Mouse (Mus musculus): ENCODE measurements around the gene Ap1g2. TPM values are rescaled to one million over a fixed set of nuclear protein-coding genes. Genes with fewer than 3 reads are reported as not detected.

Gene Ap1g2
- polyA plus RNA-seq, 1 experiment from 2014 or later: 10.7 TPM

GRCm38 (mm10) chr14:55125711-55126110, 19.3 kb upstream of the Ap1g2 start:
- Histone ChIP-seq H3K36me3 (no peaks in the 10 kb centered on the region), H3K4me1 (replicated peaks) (peaks cover 10% of the 10 kb centered on the region; the same call in 1 of the 2 replicates), H3K27ac (no peak overlapping the region), H3K9me3 (no peaks in the 10 kb centered on the region), H3K4me2 (no peak overlapping the region), H3K4me3 (replicated peaks) (no peak overlapping the region), H3K9ac (replicated peaks) (no peak overlapping the region), H3K27me3 (no peaks in the 10 kb centered on the region; the same call in 1 of the 2 replicates)
- WGBS: 82% methylated on average over 5 of the region's 5 CpGs
- no peak for ATAC-seq (ENCODE audit: insufficient number of reproducible peaks, insufficient read depth, low FRiP score, low TSS enrichment, low read depth)

- no peak for ATAC-seq (ENCODE audit: insufficient number of reproducible peaks, insufficient read depth, low FRiP score, low TSS enrichment, low read depth)
- WGBS: 55% methylated on average over 8 of the region's 8 CpGs
- Histone ChIP-seq H3K9ac (replicated peaks) (no peak overlapping the region), H3K27ac (no peak overlapping the region), H3K9me3 (no peaks in the 10 kb centered on the region), H3K36me3 (no peaks in the 10 kb centered on the region), H3K4me1 (replicated peaks) (peaks cover 10% of the 10 kb centered on the region; the same call in 1 of the 2 replicates), H3K4me3 (replicated peaks) (no peak overlapping the region), H3K27me3 (peaks cover 7% of the 10 kb centered on the region), H3K4me2 (peak overlapping the region; percentile 36)
These were observed 16.0 kb upstream of the Ap1g2 start for GRCm38 (mm10) chr14:55122359-55122758.

GRCm38 (mm10) chr14:55121947-55122346, 15.6 kb upstream of the Ap1g2 start:
- no peaks in the 10 kb centered on the region for H3K36me3 ChIP-seq
- H3K9ac ChIP-seq (replicated peaks): no peak overlapping the region
- peaks cover 11% of the 10 kb centered on the region for H3K27me3 ChIP-seq
- H3K4me2 ChIP-seq: peak overlapping the region; percentile 36
- 9% methylated on average over 5 of the region's 5 CpGs for WGBS
- no peak overlapping the region for H3K4me3 ChIP-seq (replicated peaks)
- no peak overlapping the region for H3K27ac ChIP-seq
- ATAC-seq (ENCODE audit: insufficient number of reproducible peaks, insufficient read depth, low FRiP score, low TSS enrichment, low read depth): peak; percentile 69; the same call in 1 of the 2 replicates
- peaks cover 11% of the 10 kb centered on the region; the same call in 1 of the 2 replicates for H3K4me1 ChIP-seq (replicated peaks)
- no peaks in the 10 kb centered on the region for H3K9me3 ChIP-seq

GRCm38 (mm10) chr14:55119421-55120134, 13.2 kb upstream of the Ap1g2 start:
- Histone ChIP-seq H3K9ac (replicated peaks) (no peak overlapping the region), H3K36me3 (no peaks in the 10 kb centered on the region), H3K4me1 (replicated peaks) (peaks cover 34% of the 10 kb centered on the region), H3K4me3 (replicated peaks) (no peak overlapping the region), H3K4me2 (no peak overlapping the region), H3K9me3 (no peaks in the 10 kb centered on the region), H3K27ac (no peak overlapping the region), H3K27me3 (peaks cover 35% of the 10 kb centered on the region)
- WGBS: 68% methylated on average over 4 of the region's 4 CpGs
- no peak for ATAC-seq (ENCODE audit: insufficient number of reproducible peaks, insufficient read depth, low FRiP score, low TSS enrichment, low read depth)

- WGBS: 79% methylated on average over 4 of the region's 4 CpGs
- no peak overlapping the region for H3K9ac ChIP-seq (replicated peaks)
These were observed 12.5 kb upstream of the Ap1g2 start for GRCm38 (mm10) chr14:55118852-55119251.

GRCm38 (mm10) chr14:55116425-55117200, 10.2 kb upstream of the Ap1g2 start, which contains the start of gene Jph4:
TSS of gene Jph4 (minus strand) at chr14:55116935.
- ATAC-seq (ENCODE audit: insufficient number of reproducible peaks, insufficient read depth, low FRiP score, low TSS enrichment, low read depth): no peak
- peak within 1 kb of the TSS; percentile 67 for H3K4me3 ChIP-seq (replicated peaks)
- peaks cover 34% of the 10 kb centered on the region for H3K4me1 ChIP-seq (replicated peaks)
- WGBS: 3% methylated on average over 21 of the region's 21 CpGs
- peak within 1 kb of the TSS; percentile 100 for H3K4me2 ChIP-seq
- no peak within 1 kb of the TSS for H3K27ac ChIP-seq
- H3K36me3 ChIP-seq: no peaks in the 10 kb centered on the region
- no peaks in the 10 kb centered on the region for H3K9me3 ChIP-seq
- peaks cover 63% of the 10 kb centered on the region for H3K27me3 ChIP-seq
- no peak within 1 kb of the TSS for H3K9ac ChIP-seq (replicated peaks)

More at GRCm38 (mm10) chr14:55118852-55119251, 12.5 kb upstream of the Ap1g2 start:
- ATAC-seq (ENCODE audit: insufficient number of reproducible peaks, insufficient read depth, low FRiP score, low TSS enrichment, low read depth): no peak
- Histone ChIP-seq H3K9me3 (no peaks in the 10 kb centered on the region), H3K27ac (no peak overlapping the region), H3K4me3 (replicated peaks) (no peak overlapping the region), H3K27me3 (peaks cover 42% of the 10 kb centered on the region), H3K4me2 (no peak overlapping the region), H3K4me1 (replicated peaks) (peaks cover 41% of the 10 kb centered on the region), H3K36me3 (no peaks in the 10 kb centered on the region)

GRCm38 (mm10) chr14:55115846-55116245, 9.5 kb upstream of the Ap1g2 start:
- Histone ChIP-seq H3K4me3 (replicated peaks) (peak overlapping the region; percentile 67), H3K4me1 (replicated peaks) (peaks cover 34% of the 10 kb centered on the region), H3K9me3 (no peaks in the 10 kb centered on the region), H3K36me3 (no peaks in the 10 kb centered on the region), H3K27me3 (peaks cover 69% of the 10 kb centered on the region), H3K27ac (no peak overlapping the region), H3K9ac (replicated peaks) (peak overlapping the region; percentile 70), H3K4me2 (peak overlapping the region; percentile 100)
- 3% methylated on average over 8 of the region's 8 CpGs for WGBS
- ATAC-seq (ENCODE audit: insufficient number of reproducible peaks, insufficient read depth, low FRiP score, low TSS enrichment, low read depth): no peak

- H3K36me3 ChIP-seq: no peaks in the 10 kb centered on the region
- under 1% methylated on average over 76 of the region's 78 CpGs for WGBS
- ATAC-seq (ENCODE audit: insufficient number of reproducible peaks, insufficient read depth, low FRiP score, low TSS enrichment, low read depth): peak; percentile 49; the same call in 1 of the 2 replicates
- peaks cover 77% of the 10 kb centered on the region for H3K27me3 ChIP-seq
- H3K4me2 ChIP-seq: peak overlapping the region; percentile 100
- no peak overlapping the region for H3K27ac ChIP-seq
- H3K4me1 ChIP-seq (replicated peaks): peaks cover 34% of the 10 kb centered on the region
- peak overlapping the region; percentile 70 for H3K9ac ChIP-seq (replicated peaks)
- H3K4me3 ChIP-seq (replicated peaks): peak overlapping the region; percentile 67
- no peaks in the 10 kb centered on the region for H3K9me3 ChIP-seq
These were observed 8.6 kb upstream of the Ap1g2 start for GRCm38 (mm10) chr14:55114759-55115701.

GRCm38 (mm10) chr14:55113975-55114645, 7.7 kb upstream of the Ap1g2 start:
- Histone ChIP-seq H3K27me3 (peaks cover 87% of the 10 kb centered on the region), H3K4me2 (peak overlapping the region; percentile 100), H3K4me1 (replicated peaks) (peaks cover 39% of the 10 kb centered on the region), H3K9ac (replicated peaks) (peak overlapping the region; percentile 70), H3K27ac (no peak overlapping the region), H3K4me3 (replicated peaks) (peak overlapping the region; percentile 67), H3K36me3 (no peaks in the 10 kb centered on the region), H3K9me3 (no peaks in the 10 kb centered on the region)
- ATAC-seq (ENCODE audit: insufficient number of reproducible peaks, insufficient read depth, low FRiP score, low TSS enrichment, low read depth): no peak
- WGBS: 7% methylated on average over 26 of the region's 26 CpGs

GRCm38 (mm10) chr14:55113351-55113974, 7.1 kb upstream of the Ap1g2 start:
- H3K4me1 ChIP-seq (replicated peaks): peaks cover 46% of the 10 kb centered on the region
- H3K4me3 ChIP-seq (replicated peaks): peak overlapping the region; percentile 67

More at GRCm38 (mm10) chr14:55113351-55113974, 7.1 kb upstream of the Ap1g2 start:
- H3K9ac ChIP-seq (replicated peaks): no peak overlapping the region
- peaks cover 93% of the 10 kb centered on the region for H3K27me3 ChIP-seq
- no peaks in the 10 kb centered on the region for H3K9me3 ChIP-seq
- 65% methylated on average over 51 of the region's 51 CpGs for WGBS
- H3K27ac ChIP-seq: no peak overlapping the region
- H3K4me2 ChIP-seq: peak overlapping the region; percentile 30
- no peak for ATAC-seq (ENCODE audit: insufficient number of reproducible peaks, insufficient read depth, low FRiP score, low TSS enrichment, low read depth)
- no peaks in the 10 kb centered on the region for H3K36me3 ChIP-seq
